Comparison of ENCODE assay signal across 23 mouse cellular contexts in the genomic region with DNA sequence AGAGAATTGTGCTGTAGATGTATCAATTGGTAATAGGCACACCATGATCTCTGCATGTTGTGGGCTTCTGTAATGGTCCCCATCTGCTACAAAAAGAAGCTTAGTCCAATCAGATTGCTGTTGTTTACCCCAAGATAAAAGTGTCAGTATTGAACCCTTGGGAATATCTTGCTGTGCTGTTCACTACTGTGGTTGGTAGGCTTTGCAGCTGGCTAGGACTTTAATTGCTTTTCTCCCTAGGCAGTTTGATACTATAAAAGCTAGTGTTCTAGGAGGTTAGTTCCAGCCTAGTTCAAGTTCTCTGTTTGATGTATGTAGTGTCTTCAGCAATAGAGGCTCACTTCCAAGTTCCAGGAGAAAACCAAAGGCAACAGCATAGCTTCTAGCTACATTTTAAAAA.
DNase-seq lines count a peak whose midpoint lies in the region; ATAC-seq and TF ChIP-seq lines count a peak whose summit lies in the region.
"Had no signal": no experiment of that assay in that cellular context is flagged by ENCODE, and none has a peak within 500 bp of the region (broad histone marks: within the 10 kb centered on the region; RNA-seq: fewer than 3 reads in every experiment).

No protein-coding gene starts in this region.

- no peaks in the 10 kb centered on the region for H3K27me3 ChIP-seq in neural tube, embryonic 13.5 days
- H3K27me3 ChIP-seq in neural tube, embryonic 14.5 days (ENCODE audit: control insufficient read depth, insufficient read depth, low read length) = no peaks in the 10 kb centered on the region
- no peaks in the 10 kb centered on the region for H3K27me3 ChIP-seq in neural tube, embryonic 15.5 days (replicated peaks)
- H3K27me3 ChIP-seq in forebrain, embryonic 13.5 days = no peaks in the 10 kb centered on the region
- H3K27me3 ChIP-seq: CH12.LX had no signal

- H3K27ac ChIP-seq in neural tube, embryonic 13.5 days (replicated peaks) = no peak overlapping the region
- no peak overlapping the region for H3K27ac ChIP-seq in neural tube, embryonic 14.5 days (ENCODE audit: low read depth, low read length)
- no peak overlapping the region for H3K27ac ChIP-seq in neural tube, embryonic 15.5 days (replicated peaks)
- no peak overlapping the region for H3K27ac ChIP-seq in forebrain, embryonic 13.5 days

- TF ChIP-seq POLR2A in brain, embryonic 14.5 days (IDR thresholded peaks at IDR 0.05; ENCODE audit: borderline replicate concordance, extremely low read depth, insufficient read depth, insufficient read length, poor library complexity, severe bottlenecking) = no peak

- H3K9ac ChIP-seq in neural tube, embryonic 13.5 days = no peak overlapping the region
- no peak overlapping the region for H3K9ac ChIP-seq in neural tube, embryonic 14.5 days (replicated peaks; ENCODE audit: low read depth, low read length)
- no peak overlapping the region for H3K9ac ChIP-seq in neural tube, embryonic 15.5 days (replicated peaks)
- no peak overlapping the region for H3K9ac ChIP-seq in forebrain, embryonic 13.5 days

- 0 out of 2 replicates have a peak, but pooled peaks cover 4% of the 10 kb centered on the region for H3K36me3 ChIP-seq in neural tube, embryonic 13.5 days
- H3K36me3 ChIP-seq in neural tube, embryonic 14.5 days (ENCODE audit: control insufficient read depth, insufficient read depth, low read length) = no peaks in the 10 kb centered on the region
- H3K36me3 ChIP-seq in neural tube, embryonic 15.5 days = no peaks in the 10 kb centered on the region
- no peaks in the 10 kb centered on the region for H3K36me3 ChIP-seq in forebrain, embryonic 13.5 days (ENCODE audit: poor library complexity, severe bottlenecking)
- H3K36me3 ChIP-seq: G1E had no signal

- DNase-seq in neural tube, embryonic 10.5 days (ENCODE audit: extremely low spot score, low spot score) = no peak
- DNase-seq in brain, embryonic 14.5 days (ENCODE audit: low read depth) = peak; percentile 18
- no peak for DNase-seq in urinary bladder, postnatal 36 days (ENCODE audit: low spot score in 2 of 2)
- DNase-seq in thymus, adult 18-20 months = no peak
- DNase-seq: adrenal gland, adult 2 months; adrenal gland, adult 8-10 months; adrenal gland, postnatal 10 days; adrenal gland, postnatal 14 days; adrenal gland, postnatal 25 days; adrenal gland, postnatal 36 days; B cell, adult 2 months; cerebellum, adult 11 months; cerebellum, adult 11-12 months; cerebellum, adult 18-20 months had no signal

- H3K4me3 ChIP-seq in neural tube, embryonic 13.5 days = no peak overlapping the region
- H3K4me3 ChIP-seq in neural tube, embryonic 14.5 days (ENCODE audit: low read depth, low read length) = no peak overlapping the region
- no peak overlapping the region for H3K4me3 ChIP-seq in neural tube, embryonic 15.5 days (replicated peaks)
- no peak overlapping the region for H3K4me3 ChIP-seq in forebrain, embryonic 13.5 days

- no peaks in the 10 kb centered on the region for H3K9me3 ChIP-seq in neural tube, embryonic 13.5 days
- H3K9me3 ChIP-seq in neural tube, embryonic 14.5 days (ENCODE audit: control insufficient read depth, low read length) = no peaks in the 10 kb centered on the region
- H3K9me3 ChIP-seq in neural tube, embryonic 15.5 days (replicated peaks) = no peaks in the 10 kb centered on the region
- H3K9me3 ChIP-seq in forebrain, embryonic 13.5 days (replicated peaks) = no peaks in the 10 kb centered on the region
- H3K9me3 ChIP-seq: G1E had no signal

- ATAC-seq in neural tube, embryonic 13.5 days (ENCODE audit: low read depth) = peak; percentile 65
- ATAC-seq in neural tube, embryonic 14.5 days (ENCODE audit: low read depth) = peak; percentile 81; the same call in 1 of the 2 replicates
- ATAC-seq in neural tube, embryonic 15.5 days (ENCODE audit: low FRiP score) = peak; percentile 69; the same call in 1 of the 2 replicates
- no peak for ATAC-seq in forebrain, embryonic 13.5 days
- ATAC-seq: activated CD4-positive, CD25-positive, alpha-beta regulatory T cell, adult 4 months; CD4-positive, CD25-positive, alpha-beta regulatory T cell, adult 4 months; Patski had no signal

- H3K4me2 ChIP-seq in neural tube, embryonic 13.5 days = no peak overlapping the region
- H3K4me2 ChIP-seq in neural tube, embryonic 14.5 days (ENCODE audit: low read depth, low read length) = no peak overlapping the region
- no peak overlapping the region for H3K4me2 ChIP-seq in neural tube, embryonic 15.5 days
- H3K4me2 ChIP-seq in forebrain, embryonic 13.5 days = no peak overlapping the region

- peaks cover 5% of the 10 kb centered on the region; the same call in 1 of the 2 replicates for H3K4me1 ChIP-seq in neural tube, embryonic 13.5 days (replicated peaks)
- no peaks in the 10 kb centered on the region for H3K4me1 ChIP-seq in neural tube, embryonic 14.5 days (ENCODE audit: control insufficient read depth, insufficient read depth, low read length)
- H3K4me1 ChIP-seq in neural tube, embryonic 15.5 days = peaks cover 5% of the 10 kb centered on the region; the same call in 1 of the 2 replicates
- no peaks in the 10 kb centered on the region for H3K4me1 ChIP-seq in forebrain, embryonic 13.5 days

- no peak for TF ChIP-seq CTCF in brain, embryonic 14.5 days (IDR thresholded peaks at IDR 0.05; ENCODE audit: borderline replicate concordance, extremely low read depth, insufficient read depth, insufficient read length)
